Mouse (Mus musculus): ENCODE results near the gene Parp6.

- no peak for TF ChIP-seq SIN3A (IDR thresholded peaks at IDR 0.05; ENCODE audit: low read length)
- no peak for TF ChIP-seq CTCF (conservative IDR thresholded peaks at IDR 0.05 in 1 of 2, IDR thresholded peaks at IDR 0.05 in 1 of 2; ENCODE audit: low read depth in 2 of 2, low read length in 2 of 2)
- no peak for TF ChIP-seq GABPA (IDR thresholded peaks at IDR 0.05; ENCODE audit: insufficient replicate concordance, low read depth, low read length)
- no peak for TF ChIP-seq BHLHE40 (IDR thresholded peaks at IDR 0.05; ENCODE audit: low read depth, low read length)
- no peak for TF ChIP-seq ZNF384 (IDR thresholded peaks at IDR 0.05; ENCODE audit: low read depth, low read length)
- TF ChIP-seq EP300 (IDR thresholded peaks at IDR 0.05; ENCODE audit: low read length): no peak
- TF ChIP-seq POLR2A (IDR thresholded peaks at IDR 0.05; ENCODE audit: low read depth, low read length): no peak
- no peak for TF ChIP-seq MAX (IDR thresholded peaks at IDR 0.05; ENCODE audit: low read length)
- no peak for TF ChIP-seq CHD1 (IDR thresholded peaks at IDR 0.05; ENCODE audit: low read depth, low read length)
Observed at GRCm38 (mm10) chr9:59605967-59606366, 11.1 kb upstream of the Parp6 start.

Data from CH12.LX (cell line).